Mouse (Mus musculus): Measurements from ENCODE around the gene Zfp788.

GRCm38 (mm10) chr7:41633221-41633984 is 400 bp downstream of the Zfp788 start:
- no peak for TF ChIP-seq CTCF (IDR thresholded peaks at IDR 0.05; ENCODE audit: low read depth)
- no peak for TF ChIP-seq EP300 (IDR thresholded peaks at IDR 0.05; ENCODE audit: low read depth)
